Mouse (Mus musculus) erythroblast, embryonic 14.5 days (primary cell): ENCODE measurements around the gene Ptprk. TPM values are rescaled to one million over a fixed set of nuclear protein-coding genes. Genes with fewer than 3 reads are reported as not detected.

Experiments
- H3K27me3 ChIP-seq: 2 replicates; pipeline ENCODE4 v1.6.1; 2012; ENCODE audit warnings: inconsistent platforms; ENCODE audit not compliant: control insufficient read depth
- H3K36me3 ChIP-seq: 2 replicates; pipeline ENCODE4 v1.6.1; 2012; ENCODE audit warnings: mild to moderate bottlenecking, inconsistent platforms; ENCODE audit not compliant: control insufficient read depth
- H3K4me1 ChIP-seq: 2 replicates; pipeline ENCODE4 v1.6.1; 2012; ENCODE audit warnings: inconsistent platforms; ENCODE audit not compliant: control insufficient read depth
- H3K4me3 ChIP-seq: replicated peaks from 2 replicates; pipeline ENCODE3; 2012; ENCODE audit warnings: moderate library complexity, mild to moderate bottlenecking, inconsistent platforms
- H3K9me3 ChIP-seq: 2 replicates; pipeline ENCODE4 v1.6.1; 2012; ENCODE audit warnings: low read length, inconsistent platforms, mixed read lengths; ENCODE audit not compliant: control insufficient read depth
- GATA1 ChIP-seq: IDR thresholded peaks from 2 replicates; pipeline ENCODE4 v1.6.1; 2012; ENCODE audit warnings: low read length, inconsistent platforms, mixed read lengths
- TAL1 ChIP-seq: IDR thresholded peaks from 3 replicates; pipeline ENCODE4 v1.6.1; 2012; ENCODE audit warnings: low read length, inconsistent platforms, mixed read lengths
- polyA plus RNA-seq: library from polyadenylated mRNA; stranded (reverse); fragments of >175 nt; gene quantifications from 2 replicates; pipeline ENCODE4 v1.2.3, GENCODE M21; 2012

The Ptprk gene
- polyA plus RNA-seq, 1 experiment = 0.03 TPM

- Histone ChIP-seq H3K4me1 (no peaks in the 10 kb centered on the region), H3K9me3 (no peaks in the 10 kb centered on the region), H3K4me3 (no peak overlapping the region), H3K36me3 (no peaks in the 10 kb centered on the region), H3K27me3 (no peaks in the 10 kb centered on the region)
- TF ChIP-seq GATA1 = no peak
- no peak for TF ChIP-seq TAL1
Measured at GRCm38 (mm10) chr10:28278757-28279156, 204.1 kb downstream of the Ptprk start.

- no peaks in the 10 kb centered on the region for H3K4me1 ChIP-seq
- H3K9me3 ChIP-seq = no peaks in the 10 kb centered on the region
- H3K4me3 ChIP-seq = no peak overlapping the region
- TF ChIP-seq GATA1 (no peak), TAL1 (no peak)
- no peaks in the 10 kb centered on the region for H3K27me3 ChIP-seq
- no peaks in the 10 kb centered on the region for H3K36me3 ChIP-seq
Measured at GRCm38 (mm10) chr10:28297531-28297930, 222.9 kb downstream of the Ptprk start.

GRCm38 (mm10) chr10:28299207-28299606 is 224.6 kb downstream of the Ptprk start:
- Histone ChIP-seq H3K27me3 (no peaks in the 10 kb centered on the region), H3K4me3 (no peak overlapping the region), H3K4me1 (no peaks in the 10 kb centered on the region), H3K9me3 (no peaks in the 10 kb centered on the region), H3K36me3 (no peaks in the 10 kb centered on the region)
- no peak for TF ChIP-seq TAL1
- no peak for TF ChIP-seq GATA1

GRCm38 (mm10) chr10:28303856-28304255 is 229.2 kb downstream of the Ptprk start:
- Histone ChIP-seq H3K36me3 (no peaks in the 10 kb centered on the region), H3K9me3 (no peaks in the 10 kb centered on the region), H3K27me3 (no peaks in the 10 kb centered on the region), H3K4me1 (no peaks in the 10 kb centered on the region), H3K4me3 (no peak overlapping the region)
- TF ChIP-seq TAL1 (no peak), GATA1 (no peak)

GRCm38 (mm10) chr10:28304292-28304875 is 229.8 kb downstream of the Ptprk start:
- no peaks in the 10 kb centered on the region for H3K27me3 ChIP-seq
- H3K4me1 ChIP-seq = no peaks in the 10 kb centered on the region
- TF ChIP-seq TAL1 = no peak
- TF ChIP-seq GATA1 = no peak
- H3K4me3 ChIP-seq = no peak overlapping the region
- H3K36me3 ChIP-seq = no peaks in the 10 kb centered on the region
- H3K9me3 ChIP-seq = no peaks in the 10 kb centered on the region

- TF ChIP-seq GATA1 (no peak), TAL1 (no peak)
- H3K4me3 ChIP-seq = no peak overlapping the region
- H3K36me3 ChIP-seq = no peaks in the 10 kb centered on the region
- H3K4me1 ChIP-seq = no peaks in the 10 kb centered on the region
- no peaks in the 10 kb centered on the region for H3K9me3 ChIP-seq
- H3K27me3 ChIP-seq = no peaks in the 10 kb centered on the region
Measured at GRCm38 (mm10) chr10:28306451-28307086, 231.9 kb downstream of the Ptprk start.

- no peak for TF ChIP-seq GATA1
- no peak for TF ChIP-seq TAL1
- Histone ChIP-seq H3K27me3 (no peaks in the 10 kb centered on the region), H3K9me3 (no peaks in the 10 kb centered on the region), H3K36me3 (no peaks in the 10 kb centered on the region), H3K4me3 (no peak overlapping the region), H3K4me1 (no peaks in the 10 kb centered on the region)
Measured at GRCm38 (mm10) chr10:28311369-28311768, 236.7 kb downstream of the Ptprk start.

- Histone ChIP-seq H3K36me3 (no peaks in the 10 kb centered on the region), H3K27me3 (no peaks in the 10 kb centered on the region), H3K9me3 (no peaks in the 10 kb centered on the region), H3K4me1 (no peaks in the 10 kb centered on the region), H3K4me3 (no peak overlapping the region)
- TF ChIP-seq TAL1 = no peak
- TF ChIP-seq GATA1 = no peak
Measured at GRCm38 (mm10) chr10:28322995-28323394, 248.4 kb downstream of the Ptprk start.

- no peak overlapping the region for H3K4me3 ChIP-seq
Measured at GRCm38 (mm10) chr10:28335232-28335631, 260.6 kb downstream of the Ptprk start.

More at GRCm38 (mm10) chr10:28335232-28335631, 260.6 kb downstream of the Ptprk start:
- H3K4me1 ChIP-seq = no peaks in the 10 kb centered on the region
- TF ChIP-seq GATA1 = no peak
- TF ChIP-seq TAL1 = no peak
- H3K36me3 ChIP-seq = no peaks in the 10 kb centered on the region
- H3K9me3 ChIP-seq = no peaks in the 10 kb centered on the region
- H3K27me3 ChIP-seq = no peaks in the 10 kb centered on the region
